Mouse (Mus musculus) liver, postnatal 0 days (tissue): ENCODE measurements at regions not wholly inside any gene's neighbourhood (a gene's known extent, or its start where the extent isn't known, plus 50 kb on each side); places are given as distances from the start of the nearest gene placed in this dataset.

Experiments used
- ATAC-seq: fragments of 200-750 bp; cut with Nextera tagmentation; 2 replicates; pipeline ENCODE4 v1.8.0; 2017; ENCODE audit warnings: mild to moderate bottlenecking, moderate library complexity
- DNase-seq: peaks from one replicate; pipeline ENCODE4 v3.0.0-alpha.2; 2016
- H3K27ac ChIP-seq: fragments of 300-500 bp; sonication (generic); 2 replicates; pipeline ENCODE4 v1.5.1; 2014; ENCODE audit warnings: antibody characterized with exemption, moderate library complexity, mild to moderate bottlenecking, low read depth
- H3K27me3 ChIP-seq: fragments of 300-500 bp; sonication (generic); 2 replicates; pipeline ENCODE4 v1.6.1; 2014; ENCODE audit warnings: low read length, control low read depth, mixed read lengths; ENCODE audit not compliant: insufficient read depth
- H3K36me3 ChIP-seq: fragments of 300-500 bp; sonication (generic); replicated peaks from 2 replicates; pipeline ENCODE4 v1.6.1; 2014; ENCODE audit warnings: mild to moderate bottlenecking, control low read depth, low read length, moderate library complexity, mixed read lengths; ENCODE audit not compliant: insufficient read depth
- H3K4me1 ChIP-seq: fragments of 300-500 bp; sonication (generic); 2 replicates; pipeline ENCODE4 v1.6.1; 2014; ENCODE audit warnings: antibody characterized with exemption, mild to moderate bottlenecking, control low read depth; ENCODE audit not compliant: insufficient read depth
- H3K4me2 ChIP-seq: fragments of 300-500 bp; sonication (generic); 2 replicates; pipeline ENCODE4 v1.6.1; 2014; ENCODE audit warnings: low read depth, mild to moderate bottlenecking, low read length, moderate library complexity, mixed read lengths
- H3K4me3 ChIP-seq: fragments of 300-500 bp; sonication (generic); 2 replicates; pipeline ENCODE4 v1.5.1; 2014; ENCODE audit warnings: low read depth, low read length
- H3K9ac ChIP-seq: fragments of 300-500 bp; sonication (generic); replicated peaks from 2 replicates; pipeline ENCODE4 v1.6.1; 2014; ENCODE audit warnings: mild to moderate bottlenecking, moderate library complexity
- H3K9me3 ChIP-seq: fragments of 300-500 bp; sonication (generic); 2 replicates; pipeline ENCODE4 v1.6.1; 2016; ENCODE audit warnings: mild to moderate bottlenecking, control low read depth, low read length, mixed read lengths
- CTCF ChIP-seq: sonication (generic); IDR thresholded peaks from 2 replicates; pipeline ENCODE4 v1.5.1; 2016; ENCODE audit warnings: antibody characterized with exemption, low read depth
- EP300 ChIP-seq: IDR thresholded peaks from 2 replicates; pipeline ENCODE4 v1.6.1; 2016; ENCODE audit warnings: antibody characterized with exemption, low read depth, mild to moderate bottlenecking
- WGBS: fragments of 180-500 bp; shearing (Covaris S2); extraction: QIAGEN DNeasy Blood & Tissue Kit; methylation state at CpG from one replicate; pipeline ENCODE4 v1.1.7; 2014; ENCODE audit not compliant: insufficient replicate concordance; 5-methylcytosine and 5-hydroxymethylcytosine counted together

DNA sequence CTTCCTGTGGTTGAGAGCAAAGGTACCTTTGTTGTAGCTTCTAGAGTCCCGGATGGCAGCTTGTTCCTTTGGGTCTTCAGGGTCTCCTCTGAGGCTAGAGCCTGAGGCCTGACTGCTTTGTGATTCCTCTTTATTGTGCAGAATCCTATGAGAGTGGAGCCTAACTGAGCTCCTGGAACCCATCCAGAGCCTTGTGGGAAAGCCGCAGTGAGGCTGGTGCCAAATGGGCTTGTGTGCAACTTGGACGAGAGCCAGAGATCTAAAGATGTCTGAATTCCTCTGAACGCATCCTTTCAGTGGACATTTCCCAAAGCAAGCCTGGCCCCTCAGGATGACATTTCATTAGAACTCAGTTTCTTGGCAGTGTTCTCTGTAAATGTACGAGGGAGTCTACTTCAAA is 178.4 kb upstream of the Tmem72 start:
- no peaks in the 10 kb centered on the region for H3K36me3 ChIP-seq
- no peaks in the 10 kb centered on the region for H3K27me3 ChIP-seq
- H3K9me3 ChIP-seq: no peaks in the 10 kb centered on the region
- ATAC-seq (no peak), DNase-seq (peak; percentile 44)
- peak overlapping the region; percentile 64 for H3K27ac ChIP-seq
- H3K4me3 ChIP-seq: no peak overlapping the region
- no peak overlapping the region for H3K4me2 ChIP-seq
- TF ChIP-seq CTCF: no peak
- TF ChIP-seq EP300: no peak
- 60% methylated on average over 5 of the region's 5 CpGs for WGBS
- H3K4me1 ChIP-seq: no peaks in the 10 kb centered on the region
- no peak overlapping the region for H3K9ac ChIP-seq

DNA sequence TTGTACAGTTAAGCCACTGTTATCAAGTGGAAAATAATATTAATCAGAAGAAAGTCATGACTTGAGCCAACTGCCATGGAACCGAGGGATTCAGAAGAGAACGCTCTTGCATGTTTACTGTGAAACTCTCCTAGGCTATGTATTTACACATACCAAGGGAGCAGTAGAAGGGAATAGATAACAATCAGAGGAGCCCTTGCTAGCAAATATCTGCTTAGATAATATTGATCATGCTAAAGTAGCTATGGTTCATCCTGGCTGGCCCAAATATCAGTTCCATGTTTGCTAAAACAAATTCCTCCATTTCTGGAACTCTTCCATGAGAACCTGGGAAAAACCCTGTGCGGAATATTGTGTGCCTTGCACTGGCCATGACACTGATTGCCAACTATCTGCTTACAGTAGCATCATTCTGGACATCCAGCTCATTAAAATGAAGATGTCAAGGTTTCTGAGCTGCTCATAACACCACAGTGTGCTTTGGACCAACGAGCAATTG is 179.5 kb upstream of the Tmem72 start:
- Histone ChIP-seq H3K9me3 (no peaks in the 10 kb centered on the region), H3K27me3 (no peaks in the 10 kb centered on the region), H3K4me1 (no peaks in the 10 kb centered on the region), H3K9ac (no peak overlapping the region), H3K36me3 (no peaks in the 10 kb centered on the region), H3K27ac (no peak overlapping the region), H3K4me3 (no peak overlapping the region), H3K4me2 (no peak overlapping the region)
- no peak for TF ChIP-seq EP300
- no peak for TF ChIP-seq CTCF
- DNase-seq (no peak), ATAC-seq (no peak)
- WGBS: 51% methylated on average over 4 of the region's 4 CpGs

DNA sequence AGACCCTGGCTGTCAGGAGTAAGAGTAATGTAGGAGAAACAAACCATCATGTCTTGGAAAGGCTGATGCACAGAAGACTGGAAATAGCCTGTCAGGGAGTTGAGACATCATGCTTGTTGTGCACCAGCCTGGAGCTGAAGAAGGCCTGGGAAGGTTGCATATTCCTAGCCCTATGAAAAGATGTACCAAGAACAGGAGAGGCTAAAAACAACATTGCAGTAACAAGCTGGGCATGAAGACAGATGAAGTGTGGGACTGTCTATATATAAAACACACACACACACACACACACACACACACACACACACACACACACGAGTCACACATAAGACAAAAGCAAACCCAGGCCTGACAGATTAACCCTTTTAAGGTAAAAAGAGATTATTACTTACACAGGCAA is 185.1 kb upstream of the Tmem72 start:
- H3K9me3 ChIP-seq: no peaks in the 10 kb centered on the region
- H3K4me2 ChIP-seq: no peak overlapping the region
- no peaks in the 10 kb centered on the region for H3K27me3 ChIP-seq
- H3K4me1 ChIP-seq: no peaks in the 10 kb centered on the region
- no peak overlapping the region for H3K27ac ChIP-seq
- H3K4me3 ChIP-seq: no peak overlapping the region
- no peak for TF ChIP-seq EP300
- TF ChIP-seq CTCF: no peak
- H3K9ac ChIP-seq: no peak overlapping the region
- no peaks in the 10 kb centered on the region for H3K36me3 ChIP-seq
- ATAC-seq (no peak), DNase-seq (no peak)
- 40% methylated on average over 1 of the region's 1 CpGs for WGBS

DNA sequence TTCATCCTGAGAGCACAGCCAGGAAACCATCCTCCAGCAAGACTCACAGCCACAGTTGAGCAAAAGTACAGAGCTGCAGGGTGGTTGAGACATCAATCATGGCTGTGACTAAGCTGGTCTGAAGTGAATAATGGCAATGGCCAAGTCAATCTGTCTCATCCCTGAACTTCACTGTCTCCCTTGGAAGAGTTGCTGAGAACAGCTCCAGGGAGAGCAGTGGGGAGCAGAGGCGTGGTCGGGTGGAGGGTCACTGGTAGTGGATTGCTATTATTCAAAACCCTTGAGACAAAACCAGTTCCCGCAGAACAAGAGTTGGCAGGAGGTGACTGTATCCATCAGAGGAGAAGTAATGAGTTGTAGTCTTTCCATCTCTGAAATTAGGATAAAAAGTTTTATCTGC is 185.7 kb upstream of the Tmem72 start:
- ATAC-seq (no peak), DNase-seq (no peak)
- H3K4me3 ChIP-seq: no peak overlapping the region
- no peaks in the 10 kb centered on the region for H3K27me3 ChIP-seq
- TF ChIP-seq CTCF (no peak), EP300 (no peak)
- H3K36me3 ChIP-seq: no peaks in the 10 kb centered on the region
- no peak overlapping the region for H3K9ac ChIP-seq
- H3K9me3 ChIP-seq: no peaks in the 10 kb centered on the region
- no peak overlapping the region for H3K4me2 ChIP-seq
- H3K27ac ChIP-seq: no peak overlapping the region
- H3K4me1 ChIP-seq: no peaks in the 10 kb centered on the region
- WGBS: 54% methylated on average over 3 of the region's 3 CpGs

DNA sequence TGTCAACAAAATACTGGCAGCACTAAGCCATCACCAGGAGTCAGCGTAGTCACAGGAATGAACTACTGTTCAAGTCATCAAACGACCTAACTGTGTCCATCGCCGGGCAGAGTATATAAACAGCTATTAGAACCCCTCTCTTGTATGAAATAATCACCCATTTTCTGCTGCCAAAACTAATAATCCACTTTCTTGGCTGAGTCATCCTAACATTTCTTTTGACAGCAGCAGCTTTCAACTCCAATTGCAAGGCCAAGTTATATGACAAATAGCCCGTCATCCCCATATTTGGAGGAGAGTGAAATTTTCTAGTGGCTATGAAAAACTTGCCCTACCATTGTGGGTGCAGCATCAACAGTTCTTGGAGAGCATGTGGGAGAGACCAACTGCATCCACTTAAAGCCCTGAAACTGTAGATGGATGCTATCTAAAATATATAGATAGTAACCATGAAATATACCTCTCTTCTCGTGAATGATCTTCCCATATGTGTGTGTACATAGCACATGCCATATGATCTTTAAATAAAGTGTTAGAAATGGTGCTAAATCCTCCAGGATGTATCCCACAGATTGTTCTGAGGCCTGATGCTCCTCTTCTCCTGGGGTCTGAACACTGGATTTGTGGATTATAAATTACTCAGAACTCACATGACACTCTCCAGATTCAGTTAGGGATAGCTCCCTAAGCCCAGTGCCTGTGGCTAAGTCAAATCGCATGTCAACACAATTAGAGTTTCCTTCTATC is 189.9 kb upstream of the Tmem72 start:
- no peak overlapping the region for H3K9ac ChIP-seq
- H3K4me2 ChIP-seq: no peak overlapping the region
- H3K27me3 ChIP-seq: no peaks in the 10 kb centered on the region
- 71% methylated on average over 7 of the region's 7 CpGs for WGBS
- no peak overlapping the region for H3K27ac ChIP-seq
- no peak for TF ChIP-seq EP300
- TF ChIP-seq CTCF: no peak
- ATAC-seq (no peak), DNase-seq (no peak)
- H3K9me3 ChIP-seq: no peaks in the 10 kb centered on the region
- H3K36me3 ChIP-seq: no peaks in the 10 kb centered on the region
- no peak overlapping the region for H3K4me3 ChIP-seq
- no peaks in the 10 kb centered on the region for H3K4me1 ChIP-seq

DNA sequence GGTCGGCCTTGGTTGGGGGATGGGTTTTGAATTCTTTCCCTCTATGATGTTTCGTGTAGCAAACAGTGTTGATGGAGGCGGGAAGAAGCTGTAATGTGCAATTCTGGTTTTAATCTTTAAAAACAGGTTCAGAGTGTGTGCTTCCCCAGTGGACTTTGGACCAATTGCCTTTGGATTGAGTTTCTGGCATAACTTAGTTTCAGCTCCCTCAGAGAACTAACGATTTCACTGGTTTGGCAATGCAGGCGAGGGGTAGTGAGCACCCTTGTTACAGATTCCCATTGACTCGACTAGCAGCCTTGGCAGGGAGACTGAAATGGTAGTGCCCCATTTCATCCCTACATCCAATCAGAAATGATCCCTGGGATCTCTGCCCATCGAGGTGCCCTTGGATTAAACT is 193.9 kb upstream of the Tmem72 start:
- H3K27ac ChIP-seq: no peak overlapping the region
- ATAC-seq (peak; percentile 95), DNase-seq (peak; percentile 19)
- 69% methylated on average over 7 of the region's 7 CpGs for WGBS
- no peak overlapping the region for H3K4me2 ChIP-seq
- H3K4me1 ChIP-seq: no peaks in the 10 kb centered on the region
- no peaks in the 10 kb centered on the region for H3K9me3 ChIP-seq
- H3K36me3 ChIP-seq: no peaks in the 10 kb centered on the region
- H3K4me3 ChIP-seq: no peak overlapping the region
- TF ChIP-seq CTCF (no peak), EP300 (no peak)
- no peaks in the 10 kb centered on the region for H3K27me3 ChIP-seq
- no peak overlapping the region for H3K9ac ChIP-seq

DNA sequence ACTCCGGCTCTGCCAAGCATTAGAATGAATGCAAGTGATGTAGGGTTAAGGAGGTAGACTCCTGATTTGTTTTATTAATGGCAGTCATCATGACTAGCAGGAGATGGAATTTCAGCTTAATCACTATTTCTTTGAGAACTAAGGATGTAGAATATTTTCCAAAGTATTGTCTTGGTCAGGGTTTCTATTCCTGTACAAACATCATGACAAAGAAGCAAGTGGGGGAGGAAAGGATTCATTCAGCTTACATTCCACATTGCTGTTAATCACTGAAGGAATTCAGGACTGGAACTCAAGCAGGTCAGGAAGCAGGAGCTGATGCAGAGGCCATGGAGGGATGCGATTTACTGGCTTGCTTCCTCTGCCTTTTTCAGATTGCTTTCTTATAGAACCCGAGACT is 195.4 kb upstream of the Tmem72 start:
- Histone ChIP-seq H3K36me3 (no peaks in the 10 kb centered on the region), H3K4me2 (no peak overlapping the region), H3K9ac (no peak overlapping the region), H3K4me1 (no peaks in the 10 kb centered on the region), H3K27me3 (no peaks in the 10 kb centered on the region), H3K4me3 (no peak overlapping the region), H3K27ac (no peak overlapping the region), H3K9me3 (no peaks in the 10 kb centered on the region)
- TF ChIP-seq CTCF (no peak), EP300 (no peak)
- no peak for DNase-seq
- WGBS: 58% methylated on average over 3 of the region's 3 CpGs
- ATAC-seq: no peak
